Mouse (Mus musculus) heart, postnatal 36 days (tissue): ENCODE measurements around the gene Camkk2. TPM values are rescaled to one million over a fixed set of nuclear protein-coding genes. Genes with fewer than 3 reads are reported as not detected.

Experiments used
- DNase-seq, 2 experiments: peaks; one replicate each; pipeline ENCODE4 v3.0.0; 2021 to 2022
- intact Hi-C: fragments of 180-260 bp; cut with DNase I; formaldehyde crosslinking; loops from one replicate; pipeline ENCODE4 v1.15.1; 2025
- total RNA-seq, 2 experiments: library from RNA; stranded (reverse); gene quantifications; 2 replicates each; pipeline ENCODE4 v1.2.3; 2021

Camkk2 gene
- total RNA-seq = 10 to 100 TPM in 1 of 2 experiments, 1 to 10 TPM in 1; 9.2 to 11.2 TPM

- peak; percentile 81 to 87 for DNase-seq
These were observed at the start of gene Camkk2 for GRCm38 (mm10) chr5:122779277-122779834. Camkk2 (minus strand) TSS chr5:122779409.

GRCm38 (mm10) chr5:122825099-122825498 lies 45.9 kb upstream of the Camkk2 start:
- intact Hi-C loops = no loop called here
- no peak for DNase-seq

More at GRCm38 (mm10) chr5:122779277-122779834, at the start of gene Camkk2:
- intact Hi-C loops = loop anchor here (2.0 kb wide), 1 partner anchor 279 kb away; no protein-coding TSS in a partner anchor

GRCm38 (mm10) chr5:122824450-122824849 lies 45.2 kb upstream of the Camkk2 start:
- no peak for DNase-seq
- intact Hi-C loops = no loop called here

GRCm38 (mm10) chr5:122823976-122824375 lies 44.8 kb upstream of the Camkk2 start:
- intact Hi-C loops = no loop called here
- DNase-seq = no peak

- intact Hi-C loops = no loop called here
- no peak for DNase-seq
These were observed 43.2 kb upstream of the Camkk2 start for GRCm38 (mm10) chr5:122822441-122822840.

GRCm38 (mm10) chr5:122821524-122821885 lies 42.3 kb upstream of the Camkk2 start:
- intact Hi-C loops = loop anchor here (2.0 kb wide), 1 partner anchor 27 kb away; no protein-coding TSS in a partner anchor
- DNase-seq = no peak

GRCm38 (mm10) chr5:122820777-122821523 lies 41.7 kb upstream of the Camkk2 start, which contains the start of gene Anapc5:
Anapc5 (minus strand) TSS chr5:122821339.
- DNase-seq = peak; percentile 89 to 92
- intact Hi-C loops = loop anchor here (2.0 kb wide), 1 partner anchor 28 kb away; no protein-coding TSS in a partner anchor

GRCm38 (mm10) chr5:122812699-122813098 lies 33.5 kb upstream of the Camkk2 start:
- intact Hi-C loops = loop anchor here (2.0 kb wide), 1 partner anchor 68 kb away; no protein-coding TSS in a partner anchor
- no peak for DNase-seq

- intact Hi-C loops = loop anchor here (2.0 kb wide), 1 partner anchor 69 kb away; no protein-coding TSS in a partner anchor
- DNase-seq = peak; percentile 52 to 73
These were observed 32.3 kb upstream of the Camkk2 start for GRCm38 (mm10) chr5:122811364-122812079.

GRCm38 (mm10) chr5:122805503-122805902 lies 26.3 kb upstream of the Camkk2 start:
- intact Hi-C loops = no loop called here
- no peak for DNase-seq

- intact Hi-C loops = no loop called here
- DNase-seq = no peak
These were observed 23.5 kb upstream of the Camkk2 start for GRCm38 (mm10) chr5:122802706-122803105.

GRCm38 (mm10) chr5:122801684-122802083 lies 22.5 kb upstream of the Camkk2 start:
- DNase-seq = no peak
- intact Hi-C loops = no loop called here

- intact Hi-C loops = no loop called here
- DNase-seq = no peak
These were observed 21.3 kb upstream of the Camkk2 start for GRCm38 (mm10) chr5:122800345-122801010.

GRCm38 (mm10) chr5:122799379-122800344 lies 20.5 kb upstream of the Camkk2 start:
- DNase-seq = no peak
- intact Hi-C loops = no loop called here

- peak; percentile 69 to 75 for DNase-seq
- intact Hi-C loops = no loop called here
These were observed 19.6 kb upstream of the Camkk2 start for GRCm38 (mm10) chr5:122798557-122799378.

- intact Hi-C loops = no loop called here
- DNase-seq = no peak
These were observed 18.7 kb upstream of the Camkk2 start for GRCm38 (mm10) chr5:122797866-122798265.

- DNase-seq = no peak
- intact Hi-C loops = no loop called here
These were observed 9.5 kb upstream of the Camkk2 start for GRCm38 (mm10) chr5:122788696-122789095.

GRCm38 (mm10) chr5:122786035-122786819 lies 7.0 kb upstream of the Camkk2 start:
- no peak for DNase-seq
- intact Hi-C loops = no loop called here
